Mouse (Mus musculus) kidney, postnatal 4 days (tissue): ENCODE data around the gene Bcl2a1d.
"Not testable (repeated sequence)": the region's sequence is repeated elsewhere in the genome, so short reads cannot be mapped to it uniquely, and the experiment has no call there.

ENCODE experiments used
- DNase-seq, 2 experiments: peaks; one replicate each; pipeline ENCODE4 v3.0.0; 2021; ENCODE audit warnings: mixed read lengths in 2 of 2

Gene Bcl2a1d

GRCm38 (mm10) chr9:88691307-88691706 is 40.4 kb downstream of the Bcl2a1d start:
- DNase-seq = not testable (repeated sequence)

GRCm38 (mm10) chr9:88689451-88689850 is 42.3 kb downstream of the Bcl2a1d start:
- DNase-seq = not testable (repeated sequence)

- DNase-seq = not testable (repeated sequence)
These were observed 45.0 kb downstream of the Bcl2a1d start for GRCm38 (mm10) chr9:88686719-88687118.
